Mouse (Mus musculus) gastrocnemius, postnatal 10 days (tissue): ENCODE data around the gene Olfr455. TPM values are rescaled to one million over a fixed set of nuclear protein-coding genes. Genes with fewer than 3 reads are reported as not detected.

Source experiments
- DNase-seq: peaks from one replicate; pipeline ENCODE4 v3.0.0; 2021; ENCODE audit warnings: mixed read lengths
- total RNA-seq, 2 experiments: library from RNA; stranded (reverse); gene quantifications; 2 replicates each; pipeline ENCODE4 v1.2.3; 2021

Olfr455 gene
- total RNA-seq, 2 experiments from 2014 or later = not detected

DNA sequence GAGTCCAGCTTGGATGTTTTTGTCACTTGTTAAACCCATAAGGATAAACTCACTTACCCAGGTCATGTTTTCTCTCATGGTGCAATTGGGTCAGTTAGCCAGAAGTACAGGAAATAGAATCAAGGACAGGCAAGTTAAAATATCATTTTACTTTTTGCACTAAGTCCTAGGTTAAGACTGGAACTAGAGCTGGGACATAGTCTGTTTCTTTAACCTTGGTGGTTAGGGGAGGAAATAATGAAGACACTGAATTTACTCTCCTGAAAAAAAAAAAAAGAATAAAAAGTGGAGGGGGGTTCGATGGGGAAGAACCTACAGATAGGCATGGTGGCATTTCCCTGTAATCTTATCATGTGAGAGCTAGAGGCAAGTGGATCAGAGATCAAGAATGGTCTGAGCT lies 60.3 kb downstream of the Olfr455 start, which contains the start of gene Olfr456:
Gene Olfr456, minus strand, starts transcription at position 101 of the 400 bp plus-strand sequence.
- DNase-seq = no peak

Other genes with a start within 250 kb of the Olfr455 start
- 1 to 10 TPM in 1 of 2 experiments, under 1 TPM in 1; 0.85 to 1.2 TPM for gene Fam131b, start 222.9 kb downstream of the Olfr455 start, total RNA-seq
- gene Zyx, start 198.0 kb downstream of the Olfr455 start, total RNA-seq = 10 to 100 TPM; 49.8 to 58.8 TPM
- gene Epha1, start 174.3 kb downstream of the Olfr455 start, total RNA-seq = under 1 TPM; 0.35 to 0.36 TPM
- not detected for gene Tas2r143, start 147.3 kb downstream of the Olfr455 start, total RNA-seq
- gene Tas2r135, start 142.2 kb downstream of the Olfr455 start, total RNA-seq = not detected
- not detected for gene Tas2r126, start 113.1 kb downstream of the Olfr455 start, total RNA-seq
- gene Olfr458, start 82.4 kb downstream of the Olfr455 start, total RNA-seq = not detected
- not detected for gene Olfr457, start 71.3 kb downstream of the Olfr455 start, total RNA-seq
- gene Olfr456, start 60.4 kb downstream of the Olfr455 start, total RNA-seq = not detected
- gene Tcaf3, start 50.1 kb upstream of the Olfr455 start, total RNA-seq = not detected
- gene Tcaf2, start 97.7 kb upstream of the Olfr455 start, total RNA-seq = 1 to 10 TPM; 6.0 to 6.3 TPM
- gene Tcaf1, start 162.5 kb upstream of the Olfr455 start, total RNA-seq = 10 to 100 TPM; 24.7 to 26.3 TPM
- gene Olfr453, start 191.8 kb upstream of the Olfr455 start, total RNA-seq = not detected
- not detected for gene Olfr38, start 208.8 kb upstream of the Olfr455 start, total RNA-seq
- not detected for gene Olfr452, start 237.5 kb upstream of the Olfr455 start, total RNA-seq